Mouse (Mus musculus): ENCODE data around the gene Tmem87b. TPM values are rescaled to one million over a fixed set of nuclear protein-coding genes. Genes with fewer than 3 reads are reported as not detected.

Gene Tmem87b
- polyA plus RNA-seq, 1 experiment, result 35.6 TPM

DNA sequence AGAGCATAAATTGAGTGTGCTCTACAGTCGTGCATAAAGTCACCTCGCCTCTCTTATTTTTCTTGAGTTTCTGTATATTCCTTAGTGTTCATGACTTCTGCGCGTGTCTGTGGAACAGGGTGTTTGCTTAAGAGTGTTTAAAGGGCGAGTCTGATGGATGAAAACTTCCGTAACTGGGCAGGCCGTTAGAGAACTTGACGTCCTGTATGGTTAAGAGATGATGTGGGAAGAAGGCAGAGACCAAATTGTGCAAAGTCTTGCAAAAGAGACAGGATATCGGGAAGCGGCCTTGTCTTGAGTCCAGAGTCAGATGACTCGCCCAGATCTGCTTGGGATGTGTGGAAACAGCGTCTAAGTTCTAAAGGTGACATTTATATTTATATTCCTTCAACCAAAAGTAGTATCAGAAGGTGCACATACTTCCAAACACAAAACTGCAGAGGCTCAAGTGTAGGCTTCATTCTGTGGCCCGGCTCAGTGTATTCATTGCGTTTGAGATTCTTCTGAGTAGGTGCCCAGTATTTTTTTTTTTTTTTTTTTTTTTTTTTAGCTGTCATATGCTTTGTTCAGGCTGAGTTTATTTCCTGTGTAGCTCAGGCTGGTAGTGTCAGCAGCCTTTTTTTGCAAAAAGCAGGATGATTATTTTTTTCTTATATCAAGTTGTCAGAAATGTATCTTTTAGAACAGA, 1.2 kb downstream of the Tmem87b start:
- no peak for DNase-seq (ENCODE audit: low spot score)

DNA sequence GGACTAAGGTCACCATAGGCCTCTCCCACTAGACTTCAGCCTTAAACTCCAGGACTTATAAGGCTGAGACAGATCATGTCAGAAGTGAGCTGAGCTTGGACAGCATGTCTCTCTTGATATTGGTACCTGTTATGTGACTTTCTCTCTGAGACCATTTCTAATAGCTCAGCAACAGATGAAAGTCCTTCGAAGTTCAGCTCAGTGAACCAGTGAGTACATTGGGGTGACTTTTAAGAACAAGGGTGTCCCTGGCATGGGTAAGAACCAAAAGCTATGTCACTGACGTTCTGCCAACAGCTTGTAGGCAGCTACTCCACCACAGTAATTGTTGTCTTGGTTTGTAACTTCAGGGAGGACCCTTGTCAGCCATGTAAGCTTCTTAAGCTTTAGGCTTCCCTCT, 2.7 kb downstream of the Tmem87b start:
- DNase-seq (ENCODE audit: low spot score), result no peak

DNA sequence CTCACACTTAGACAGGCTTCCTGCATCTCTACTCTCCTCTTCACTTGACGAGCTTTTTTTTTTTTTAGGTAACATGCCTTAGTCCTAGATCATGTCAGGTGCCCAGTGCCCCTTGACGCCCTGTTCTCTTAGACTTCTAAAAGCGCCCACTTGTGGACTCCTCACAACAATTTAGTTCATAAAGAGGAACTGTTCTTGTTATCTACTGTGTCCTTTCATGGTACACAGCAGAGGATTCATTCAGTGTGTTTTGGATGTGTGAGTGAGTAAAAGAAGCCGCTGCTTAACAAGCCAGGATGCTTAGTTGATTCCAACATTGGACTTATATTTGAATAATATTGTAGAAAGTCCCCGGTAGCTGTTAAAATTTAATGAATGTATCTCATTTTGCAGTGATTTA, 6.0 kb downstream of the Tmem87b start:
- no peak for DNase-seq (ENCODE audit: low spot score)

DNA sequence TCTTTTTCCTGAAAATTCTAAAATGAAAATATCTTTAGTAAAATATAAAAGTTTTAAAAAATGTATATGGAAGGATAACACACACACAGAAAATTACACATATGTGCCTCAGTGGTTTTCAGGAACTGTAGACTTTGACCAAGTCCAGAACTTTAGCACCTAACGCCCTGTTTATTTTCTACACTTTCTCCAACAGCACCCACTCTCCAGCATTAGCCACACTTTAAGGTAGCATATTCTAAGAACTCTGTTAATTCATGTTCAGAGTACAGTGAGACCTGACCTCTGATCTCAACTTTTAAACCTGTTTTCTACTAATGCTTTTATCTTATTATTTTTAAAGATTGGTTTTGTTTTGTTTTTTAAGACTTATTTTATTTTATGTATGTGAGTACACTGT, 9.9 kb downstream of the Tmem87b start:
- no peak for DNase-seq (ENCODE audit: low spot score)

DNA sequence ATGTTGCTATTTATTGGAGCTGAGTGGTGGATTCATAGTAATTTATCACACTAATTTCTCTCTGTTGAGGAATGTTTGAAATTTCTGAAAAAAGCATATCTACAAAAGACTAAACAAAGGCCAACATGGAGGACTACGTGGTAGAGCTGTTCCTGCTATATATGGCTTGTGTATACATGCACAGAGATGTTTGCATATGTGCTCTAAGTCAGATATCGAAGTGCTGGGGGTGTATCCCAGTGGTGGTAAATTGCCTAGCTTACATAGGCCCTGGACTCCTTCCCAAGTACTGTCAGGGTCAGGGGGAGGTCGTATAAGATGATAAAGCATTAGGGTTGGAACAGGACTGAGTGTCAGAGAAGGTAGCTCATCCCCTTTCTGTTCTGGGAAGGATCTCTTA, 14.7 kb downstream of the Tmem87b start:
- DNase-seq (ENCODE audit: low spot score), result no peak

DNA sequence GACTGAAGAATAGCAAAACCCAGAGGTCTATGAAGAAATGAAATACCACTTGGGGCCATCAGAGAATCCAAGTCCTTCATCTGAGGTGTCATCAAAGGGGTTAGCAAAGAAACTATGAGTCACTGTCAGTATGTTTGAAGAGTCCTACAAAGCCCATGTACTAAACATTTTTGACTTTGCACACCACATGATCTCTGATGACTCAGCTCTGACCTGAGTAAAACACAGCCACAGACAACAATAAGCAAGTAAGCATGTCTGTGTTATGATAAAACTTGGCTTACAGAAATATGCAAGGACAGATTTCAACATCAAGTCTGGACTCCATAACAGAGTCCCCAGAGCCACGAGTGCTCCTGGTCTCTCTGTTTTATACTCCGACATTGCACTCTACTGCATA, 15.1 kb downstream of the Tmem87b start:
- DNase-seq (ENCODE audit: low spot score), result no peak

DNA sequence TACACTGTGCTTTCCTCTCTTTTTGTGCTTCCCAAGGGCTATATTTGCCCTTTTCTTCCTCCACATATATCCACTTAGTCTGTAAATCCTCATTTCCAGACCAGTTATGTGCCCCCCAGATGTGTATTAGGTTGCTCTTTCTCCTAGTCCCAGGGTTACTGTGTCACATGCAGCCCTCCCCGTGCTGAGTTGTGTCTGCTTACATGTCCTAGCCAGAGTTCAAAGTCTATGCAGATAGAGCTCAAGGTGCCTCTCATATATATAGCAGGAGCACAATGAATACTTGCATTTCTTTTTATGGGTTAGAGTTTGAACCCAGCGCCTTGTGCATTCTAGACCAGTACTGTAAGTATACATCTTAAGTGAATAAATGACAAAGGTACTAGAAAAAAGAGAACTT, 15.5 kb downstream of the Tmem87b start:
- no peak for DNase-seq (ENCODE audit: low spot score)

DNA sequence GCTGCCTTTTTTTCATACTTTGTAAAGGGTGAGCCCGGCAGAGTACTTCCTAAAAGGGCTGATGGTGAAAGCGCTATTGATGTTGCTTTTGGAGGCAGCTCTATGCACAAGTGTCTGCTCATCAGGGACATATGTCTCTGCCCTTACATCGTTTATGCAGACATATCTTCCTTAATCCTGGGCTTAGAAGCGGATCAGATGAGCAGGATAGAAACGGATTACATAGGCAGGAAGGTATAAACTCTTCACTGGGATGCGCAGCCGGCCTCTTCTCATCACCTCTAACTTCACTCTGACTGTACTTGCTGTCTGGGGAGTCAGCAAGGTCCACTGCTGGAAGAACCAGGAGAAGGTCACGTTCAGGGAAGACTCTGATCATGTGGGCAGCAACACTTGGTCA, 19.6 kb downstream of the Tmem87b start:
- DNase-seq (ENCODE audit: low spot score), result no peak

DNA sequence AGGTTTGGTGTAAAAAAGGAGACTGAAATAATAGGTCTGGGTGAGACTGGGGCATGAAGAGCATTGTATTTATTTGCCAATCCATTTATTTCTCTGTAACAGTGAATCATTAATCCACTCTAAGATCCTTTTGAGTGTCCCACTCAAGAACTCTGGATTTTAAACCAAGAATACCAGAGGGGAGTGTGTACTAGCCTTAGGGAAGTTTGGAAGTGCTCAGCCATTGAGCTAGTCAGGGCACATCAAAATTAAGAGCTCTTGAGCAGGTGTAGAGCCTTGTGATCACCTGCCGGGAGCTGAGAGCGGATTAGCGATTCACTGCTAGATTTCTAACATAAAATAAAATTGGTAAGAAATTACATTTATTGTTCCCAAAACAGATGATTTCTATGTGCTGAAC, 20.7 kb downstream of the Tmem87b start:
- DNase-seq (ENCODE audit: low spot score), result no peak

DNA sequence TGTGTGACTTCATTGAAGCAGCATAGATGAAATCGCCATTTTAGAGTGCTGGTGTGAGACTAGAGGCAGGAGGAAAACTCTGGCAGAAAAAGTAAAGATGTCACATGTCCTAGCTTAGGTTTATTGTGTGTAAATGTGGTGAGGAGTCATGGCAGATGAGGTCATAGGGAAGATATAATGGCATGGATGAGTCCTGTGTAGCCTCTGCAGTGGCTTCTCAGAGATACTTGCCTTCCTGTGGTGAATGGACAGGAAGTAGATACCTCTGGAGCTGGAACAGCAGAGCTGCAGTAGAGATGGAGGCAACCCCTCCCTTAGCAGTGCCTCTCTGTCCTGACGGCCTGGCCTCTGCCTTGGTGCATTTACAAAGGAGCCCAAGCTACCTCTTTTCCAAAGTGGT, 21.6 kb downstream of the Tmem87b start:
- no peak for DNase-seq (ENCODE audit: low spot score)

DNA sequence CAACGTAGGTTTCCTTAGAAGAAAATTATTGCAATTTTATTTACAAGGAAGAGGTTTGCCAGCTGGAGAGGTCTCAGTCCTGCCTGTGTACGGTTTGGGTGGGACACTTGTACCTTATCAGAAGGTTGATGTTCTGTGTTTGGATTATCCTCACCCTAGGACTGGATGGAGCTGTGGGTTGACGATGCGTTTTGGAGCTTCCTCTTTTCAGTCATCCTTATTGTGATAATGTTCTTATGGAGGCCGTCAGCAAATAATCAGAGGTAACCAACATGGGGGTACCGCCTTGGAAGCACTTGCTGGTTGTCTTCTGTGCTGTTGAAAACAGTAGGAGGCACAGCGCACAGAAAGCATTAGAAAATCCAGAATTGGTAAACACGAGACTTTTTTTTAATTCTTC, 24.5 kb downstream of the Tmem87b start:
- no peak for DNase-seq (ENCODE audit: low spot score)

DNA sequence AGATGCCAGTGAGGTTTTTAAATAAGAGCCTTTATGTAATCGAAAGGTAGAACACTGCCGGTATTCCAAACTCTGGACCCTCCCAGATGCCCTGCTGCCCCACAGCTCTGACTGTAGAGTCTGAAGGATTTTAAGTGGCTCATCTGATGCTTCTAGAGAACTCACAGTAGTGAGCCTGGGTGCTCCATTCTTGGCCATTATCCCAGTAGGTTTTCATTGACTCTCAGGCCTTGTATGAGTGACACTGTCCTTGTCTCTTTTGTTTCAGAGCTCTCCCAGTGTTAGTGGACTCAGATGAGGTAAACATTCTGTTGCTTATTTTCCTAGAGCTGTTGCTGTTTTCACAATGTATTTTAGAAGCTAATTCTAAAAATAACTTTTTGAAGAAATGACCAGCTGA, 32.1 kb downstream of the Tmem87b start:
- DNase-seq (ENCODE audit: low spot score), result no peak

DNA sequence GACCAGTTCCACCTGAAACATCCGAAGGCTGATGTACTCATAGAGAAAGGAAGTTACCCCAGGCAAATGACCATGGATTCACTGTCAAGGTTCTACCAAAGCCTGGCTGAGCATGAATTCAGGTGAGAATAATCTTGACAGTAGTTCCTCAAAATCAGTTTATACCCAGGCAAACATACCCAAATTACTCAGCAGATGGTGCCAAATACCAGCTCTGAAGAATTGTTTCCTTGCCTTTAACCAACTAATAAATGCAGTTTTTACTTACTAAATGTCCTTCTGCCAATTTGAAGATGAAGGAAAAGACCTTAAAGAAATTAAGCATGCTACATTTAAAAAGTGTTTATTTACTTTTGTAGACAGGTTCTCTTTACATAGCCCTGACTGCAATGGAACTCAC, 38.8 kb downstream of the Tmem87b start:
- no peak for DNase-seq (ENCODE audit: low spot score)

DNA sequence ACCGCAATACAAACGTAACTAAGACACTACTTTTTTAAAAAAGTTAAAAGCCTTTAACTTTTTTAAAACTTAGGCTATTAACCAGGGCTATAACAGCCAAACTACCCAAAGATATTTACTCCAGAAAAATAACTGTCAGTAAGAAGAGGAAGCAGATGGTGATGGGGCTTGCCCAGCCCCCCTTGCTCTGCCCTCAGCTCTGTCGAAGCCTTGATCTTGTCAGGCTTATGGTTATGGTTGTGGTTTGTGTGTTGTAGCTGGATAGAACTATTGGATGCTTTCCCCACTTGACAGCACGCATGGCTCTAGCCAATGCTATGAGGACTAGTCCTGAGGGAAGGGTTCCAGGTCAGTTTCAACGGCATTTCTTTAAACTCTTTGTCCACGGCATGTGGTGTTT, 41.0 kb downstream of the Tmem87b start:
- no peak for DNase-seq (ENCODE audit: low spot score)

DNA sequence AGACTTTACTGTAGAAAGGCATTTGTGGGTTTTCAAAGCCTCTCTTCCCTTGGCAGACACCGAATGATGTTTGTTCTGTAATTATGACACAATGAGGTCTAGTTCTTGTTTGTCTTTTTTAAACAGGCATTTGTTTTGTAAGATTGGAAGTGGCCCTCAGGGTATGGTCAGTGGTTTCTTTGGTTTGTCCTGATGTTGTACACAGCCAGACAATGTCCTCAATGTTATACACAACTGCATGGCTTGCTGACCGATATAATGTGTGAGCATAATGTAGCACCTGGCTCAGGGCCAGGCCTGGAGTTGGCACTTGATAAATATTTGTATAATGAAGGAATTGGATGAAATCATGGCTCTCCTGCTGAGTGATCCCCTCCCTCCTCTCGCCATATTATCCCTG, 41.9 kb downstream of the Tmem87b start:
- DNase-seq (ENCODE audit: low spot score), result no peak

DNA sequence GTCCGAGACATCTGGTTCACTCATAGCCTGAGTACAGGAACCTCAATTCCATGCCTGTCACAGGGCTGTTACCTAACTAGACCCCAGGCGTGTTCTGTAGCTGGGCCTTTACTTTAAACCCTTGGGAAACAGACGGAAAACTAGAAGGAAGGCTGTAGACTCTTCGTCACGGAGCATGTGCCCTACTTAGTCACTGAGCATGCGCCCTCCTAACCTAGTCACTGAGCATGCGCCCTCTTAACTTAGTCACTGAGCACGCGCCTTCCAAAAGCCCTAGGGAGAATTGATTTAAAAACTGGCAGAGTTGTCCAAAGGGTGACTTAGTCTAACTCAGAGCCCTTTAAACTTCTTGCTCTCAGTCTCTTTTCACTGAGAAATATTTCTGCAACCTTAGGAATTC, 44.7 kb downstream of the Tmem87b start, which contains the start of gene Fbln7:
Fbln7 (plus strand) TSS at position 346 of the 400 bp plus-strand sequence.
- DNase-seq (ENCODE audit: low spot score), result no peak

DNA sequence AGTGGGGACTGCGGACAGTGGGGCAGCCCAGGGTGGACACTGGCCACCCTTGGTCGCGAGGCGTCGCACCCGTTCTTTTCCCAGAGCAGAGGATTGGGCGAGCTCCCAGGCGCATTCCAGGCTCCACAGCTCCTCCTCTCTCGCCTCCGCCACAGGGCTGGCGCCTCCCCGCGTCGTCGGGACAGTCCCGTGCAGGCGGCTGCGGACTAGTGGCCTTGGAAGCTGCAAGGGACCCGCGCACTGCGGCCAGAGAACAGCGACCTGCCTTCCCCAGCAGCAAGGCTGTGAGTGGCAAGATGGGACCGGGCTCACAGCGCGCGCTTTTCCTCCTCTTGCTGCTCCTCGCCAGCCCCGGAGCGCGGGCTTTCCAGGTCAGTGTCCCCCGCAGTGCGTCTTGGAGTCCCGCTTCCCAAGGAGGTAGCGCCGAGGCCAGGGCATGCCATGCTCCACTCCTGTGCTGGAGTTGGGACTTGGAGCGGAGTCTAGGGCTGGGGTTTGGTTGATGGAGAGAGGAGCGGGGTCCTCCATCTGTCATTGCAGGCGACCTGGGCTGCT, 45.9 kb downstream of the Tmem87b start:
- DNase-seq (ENCODE audit: low spot score), result no peak

DNA sequence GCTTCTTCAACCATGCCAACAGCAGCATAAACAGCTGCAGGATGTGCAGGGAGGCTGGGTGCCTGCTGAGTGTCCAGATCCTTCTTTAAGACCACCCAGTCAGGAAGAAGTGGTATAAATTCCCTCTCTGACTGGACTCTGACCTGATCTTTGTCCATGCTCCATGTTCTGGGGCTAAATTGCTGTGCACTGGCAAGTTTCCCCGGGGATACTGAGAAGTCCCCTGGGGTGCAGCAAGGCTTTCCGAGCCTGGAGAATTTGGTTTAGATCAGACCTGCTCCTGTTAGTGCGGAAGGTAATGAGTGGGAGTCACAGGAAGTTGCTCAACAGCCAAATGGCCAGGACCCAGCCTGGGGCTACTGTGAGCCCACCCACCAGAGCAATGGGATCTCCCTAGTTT, 47.1 kb downstream of the Tmem87b start:
- no peak for DNase-seq (ENCODE audit: low spot score)

DNA sequence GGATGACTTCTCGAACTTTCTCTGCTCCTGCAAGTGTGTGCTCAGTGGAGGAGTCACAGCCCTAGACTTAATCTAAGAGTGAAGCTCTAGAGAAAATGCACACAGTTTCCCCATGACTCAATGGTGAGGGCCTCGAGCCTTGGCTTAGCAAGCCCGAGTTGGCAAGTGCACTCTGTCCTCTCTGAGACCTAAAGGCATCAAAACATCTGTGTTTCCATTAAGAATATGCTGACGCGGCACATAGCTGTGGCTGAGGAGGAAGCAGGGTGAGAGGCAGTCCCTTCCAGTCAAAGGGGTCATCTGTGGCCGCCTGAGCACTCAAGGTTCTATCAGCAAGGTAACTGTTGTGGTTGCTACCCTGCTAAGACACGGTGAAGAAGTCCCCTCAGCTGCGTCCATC, 53.7 kb downstream of the Tmem87b start:
- no peak for DNase-seq (ENCODE audit: low spot score)

DNA sequence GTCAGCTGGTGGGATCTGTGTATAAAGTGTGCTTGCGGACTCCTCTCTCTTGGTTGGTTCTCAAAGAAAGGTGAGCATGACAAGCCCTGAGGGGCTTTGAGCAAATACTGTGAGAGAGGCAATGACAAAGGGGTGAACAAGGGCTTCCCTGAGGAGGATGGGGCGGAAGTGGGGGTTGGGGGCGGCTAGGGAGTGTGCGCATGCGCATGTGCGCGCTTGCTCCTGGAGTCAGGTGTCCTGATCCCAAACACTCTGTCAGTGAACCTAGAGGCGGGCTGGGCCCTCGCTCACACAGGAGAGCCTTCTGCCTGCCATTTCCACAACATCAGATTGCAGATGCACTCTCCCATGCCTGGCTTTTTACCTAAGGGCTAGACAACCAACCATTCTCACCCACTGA, 54.3 kb downstream of the Tmem87b start:
- no peak for DNase-seq (ENCODE audit: low spot score)

DNA sequence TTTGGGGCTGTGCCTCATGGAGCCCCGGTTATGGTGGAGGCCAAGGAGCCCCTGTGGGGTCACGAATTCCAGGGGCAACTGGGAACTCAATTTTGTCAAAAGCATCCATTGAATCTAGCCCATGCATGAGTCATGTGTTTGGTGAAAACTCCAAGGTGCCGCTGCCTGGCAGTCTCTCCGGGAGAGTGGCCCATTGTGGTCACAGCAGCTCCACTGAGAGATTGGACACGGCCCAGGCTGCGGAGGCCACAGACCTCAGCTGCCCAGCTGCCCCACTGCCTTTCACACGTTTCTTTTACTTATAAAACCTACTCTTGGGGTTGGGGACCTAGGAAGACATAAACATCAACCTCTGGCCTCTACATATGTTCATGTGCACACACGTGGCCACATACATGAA, 57.6 kb downstream of the Tmem87b start:
- DNase-seq (ENCODE audit: low spot score), result no peak

DNA sequence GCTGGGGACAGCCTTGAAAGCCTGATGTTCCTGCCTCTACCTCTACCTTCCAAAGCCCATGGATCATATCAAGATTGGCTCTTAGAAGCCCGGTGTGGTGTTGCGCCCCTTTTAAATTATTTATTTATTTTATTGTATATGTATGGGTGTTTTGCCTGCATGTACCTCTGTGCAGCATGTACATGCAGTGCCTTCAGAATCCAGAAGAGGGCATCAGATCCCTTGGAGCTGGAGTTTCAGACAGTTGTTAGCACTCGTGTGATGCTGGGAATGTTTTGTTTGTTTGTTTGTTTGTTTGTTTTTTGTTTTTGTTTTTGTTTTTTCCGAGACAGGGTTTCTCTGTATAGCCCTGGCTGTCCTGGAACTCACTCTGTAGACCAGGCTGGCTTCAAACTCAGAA, 63.3 kb downstream of the Tmem87b start:
- DNase-seq (ENCODE audit: low spot score), result no peak

DNA sequence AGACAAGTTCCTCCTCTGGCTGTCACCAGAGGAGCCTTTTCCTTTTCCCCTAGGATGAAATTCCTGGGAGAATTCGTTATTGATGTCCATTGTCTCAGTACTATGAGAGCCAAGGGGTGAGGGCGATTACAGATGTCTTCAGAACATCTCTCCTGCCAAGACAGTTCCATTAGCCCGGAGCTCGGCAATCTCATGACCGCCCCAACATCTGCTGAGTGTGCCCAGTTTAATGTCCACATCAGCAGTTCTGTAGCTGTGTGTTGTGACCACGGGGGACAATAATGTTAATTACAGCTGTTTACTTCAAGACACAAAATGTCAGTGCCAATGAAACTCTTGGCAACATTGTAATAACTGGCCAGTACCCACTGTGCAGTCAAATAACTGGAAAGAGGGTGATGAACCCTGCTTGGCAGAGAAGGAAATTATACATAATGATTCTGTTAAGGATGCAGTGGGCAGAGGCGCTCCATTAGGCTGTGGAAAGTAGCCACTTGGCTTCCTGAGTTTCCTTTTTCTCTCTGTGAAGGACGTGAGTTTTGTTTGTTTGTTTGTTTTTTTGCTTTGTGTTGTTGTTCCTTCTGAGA, 67.4 kb downstream of the Tmem87b start:
- no peak for DNase-seq (ENCODE audit: low spot score)

Data from urinary bladder, adult 2 months (tissue).